In genomic region chr9:59353253-59353639, GRCm38 (mm10) we compare ENCODE assay signal across 8 mouse cellular contexts. TPM values are rescaled to one million over a fixed set of nuclear protein-coding genes. Genes with fewer than 3 reads are reported as not detected.
DNase-seq lines count a peak whose midpoint lies in the region; ATAC-seq and TF ChIP-seq lines count a peak whose summit lies in the region.

TSS of gene Bbs4 (minus strand) at chr9:59353508.

- peaks cover 11% of the 10 kb centered on the region for H3K4me1 ChIP-seq in embryonic facial prominence, embryonic 13.5 days
- H3K4me1 ChIP-seq in limb, embryonic 14.5 days (ENCODE audit: control insufficient read depth, insufficient read depth, low read length), result no peaks in the 10 kb centered on the region
- 0 out of 2 replicates have a peak, but pooled peaks cover 2% of the 10 kb centered on the region for H3K4me1 ChIP-seq in midbrain, postnatal 0 days (ENCODE audit: insufficient read depth, low read length)

- H3K27ac ChIP-seq in embryonic facial prominence, embryonic 13.5 days, result peak within 1 kb of the TSS; percentile 80
- peak within 1 kb of the TSS; percentile 84 for H3K27ac ChIP-seq in limb, embryonic 14.5 days (replicated peaks; ENCODE audit: low read depth, low read length)
- H3K27ac ChIP-seq in midbrain, postnatal 0 days (ENCODE audit: low read depth, low read length), result peak within 1 kb of the TSS; percentile 87

- peak; percentile 95 for DNase-seq in 3134 (ENCODE audit: extremely low read depth, insufficient read length, low spot score)
- peak; percentile 97 for DNase-seq in adrenal gland, postnatal 36 days
- DNase-seq in heart, adult 8-10 months (ENCODE audit: low spot score), result peak; percentile 94
- peak; percentile 95 for DNase-seq in kidney, adult 9 months
- DNase-seq in limb, embryonic 14.5 days (ENCODE audit: low spot score), result peak; percentile 87
- DNase-seq in midbrain, postnatal 0 days (ENCODE audit: low spot score), result peak; percentile 88
- peak; percentile 83 to 87 for DNase-seq in spleen, postnatal 14 days (ENCODE audit: low spot score in 2 of 2)

- under 1% methylated on average over 32 of the region's 32 CpGs for WGBS in embryonic facial prominence, embryonic 13.5 days
- WGBS in limb, embryonic 14.5 days, result 0% methylated on average over 30 of the region's 32 CpGs
- 2% methylated on average over 29 of the region's 32 CpGs for WGBS in midbrain, postnatal 0 days

- H3K36me3 ChIP-seq in embryonic facial prominence, embryonic 13.5 days, result no peaks in the 10 kb centered on the region
- H3K36me3 ChIP-seq in limb, embryonic 14.5 days (ENCODE audit: control insufficient read depth, insufficient read depth, low read length), result no peaks in the 10 kb centered on the region
- no peaks in the 10 kb centered on the region for H3K36me3 ChIP-seq in midbrain, postnatal 0 days (ENCODE audit: insufficient read depth, low read length)

- no peaks in the 10 kb centered on the region for H3K9me3 ChIP-seq in embryonic facial prominence, embryonic 13.5 days
- H3K9me3 ChIP-seq in limb, embryonic 14.5 days (ENCODE audit: control insufficient read depth, low read length), result no peaks in the 10 kb centered on the region
- no peaks in the 10 kb centered on the region for H3K9me3 ChIP-seq in midbrain, postnatal 0 days (ENCODE audit: low read length)

- peak within 1 kb of the TSS; percentile 90 for H3K9ac ChIP-seq in embryonic facial prominence, embryonic 13.5 days
- peak within 1 kb of the TSS; percentile 76 for H3K9ac ChIP-seq in limb, embryonic 14.5 days (ENCODE audit: low read depth, low read length, severe bottlenecking)
- H3K9ac ChIP-seq in midbrain, postnatal 0 days (replicated peaks; ENCODE audit: low read length, poor library complexity, severe bottlenecking), result peak within 1 kb of the TSS; percentile 86

- peak within 1 kb of the TSS; percentile 76 for H3K4me3 ChIP-seq in embryonic facial prominence, embryonic 13.5 days
- peak within 1 kb of the TSS; percentile 66 for H3K4me3 ChIP-seq in limb, embryonic 14.5 days (replicated peaks; ENCODE audit: low read length)
- peak within 1 kb of the TSS; percentile 95 for H3K4me3 ChIP-seq in midbrain, postnatal 0 days (ENCODE audit: low read depth, low read length)

- TF ChIP-seq CTCF in midbrain, postnatal 0 days (IDR thresholded peaks at IDR 0.05), result no peak

- peak; percentile 87 for ATAC-seq in embryonic facial prominence, embryonic 13.5 days (ENCODE audit: insufficient number of reproducible peaks, insufficient read depth, low FRiP score, low TSS enrichment, low read depth)
- ATAC-seq in limb, embryonic 14.5 days (ENCODE audit: low FRiP score, low read depth), result peak; percentile 95
- ATAC-seq in midbrain, postnatal 0 days (ENCODE audit: low FRiP score), result peak; percentile 86

- no peak for TF ChIP-seq POLR2A in limb, embryonic 14.5 days (IDR thresholded peaks at IDR 0.05; ENCODE audit: borderline replicate concordance, extremely low read depth, insufficient read depth, insufficient read length)

- no peaks in the 10 kb centered on the region for H3K27me3 ChIP-seq in embryonic facial prominence, embryonic 13.5 days
- H3K27me3 ChIP-seq in limb, embryonic 14.5 days (ENCODE audit: control insufficient read depth, insufficient read depth, low read length), result no peaks in the 10 kb centered on the region
- no peaks in the 10 kb centered on the region for H3K27me3 ChIP-seq in midbrain, postnatal 0 days (ENCODE audit: insufficient read depth, low read length)

- peak within 1 kb of the TSS; percentile 67 for H3K4me2 ChIP-seq in embryonic facial prominence, embryonic 13.5 days
- peak within 1 kb of the TSS; percentile 57 for H3K4me2 ChIP-seq in limb, embryonic 14.5 days (replicated peaks; ENCODE audit: low read depth, low read length, severe bottlenecking)
- H3K4me2 ChIP-seq in midbrain, postnatal 0 days (ENCODE audit: low read depth, low read length, poor library complexity, severe bottlenecking), result peak within 1 kb of the TSS; percentile 65

RNA-seq across cellular contexts. Expression of gene Bbs4, which starts in this region (rescaled TPM):
- total RNA-seq in adrenal gland, postnatal 36 days (2021), result 10 to 100 TPM in 1 of 2 experiments, 1 to 10 TPM in 1; 9.4 to 10.1 TPM
- 17.3 and 24.5 TPM in 2 replicates for polyA plus RNA-seq in embryonic facial prominence, embryonic 13.5 days (2015; fragmentation: Nextera tagmentation; extraction: Ambion mirVana)
- 1 to 10 TPM; 2.8 to 4.5 (median 3.5) TPM for total RNA-seq in heart, adult 8-10 months (2022)
- 9.1 and 11.3 TPM in 2 replicates for polyA plus RNA-seq in limb, embryonic 14.5 days (2012; rRNA removed)
- 15.5 and 17.8 TPM in 2 replicates for polyA plus RNA-seq in limb, embryonic 14.5 days (2014; fragmentation: Nextera tagmentation; extraction: Ambion mirVana)
- total RNA-seq in midbrain, postnatal 0 days (2014; rRNA removed), result 29.2 and 36.7 TPM in 2 replicates
- polyA plus RNA-seq in midbrain, postnatal 0 days (2015; fragmentation: Nextera tagmentation; extraction: Ambion mirVana), result 56.0 and 63.4 TPM in 2 replicates

Comparison
In these comparisons a context has a peak if more than half of its experiments do, and no peak if none do; other contexts are left out.
1. Peak in every context shown above with its lines: DNase-seq, ATAC-seq, H3K4me3 ChIP-seq and H3K27ac ChIP-seq.